Mouse (Mus musculus) spleen, postnatal 4 days (tissue): ENCODE results near the gene Sema5a.

Experiments used
- DNase-seq, 2 experiments: peaks; one replicate each; pipeline ENCODE4 v3.0.0; 2022; ENCODE audit warnings: low spot score in 2 of 2

The Sema5a gene

GRCm38 (mm10) chr15:32356805-32357204 is 112.2 kb downstream of the Sema5a start:
- no peak for DNase-seq

DNA sequence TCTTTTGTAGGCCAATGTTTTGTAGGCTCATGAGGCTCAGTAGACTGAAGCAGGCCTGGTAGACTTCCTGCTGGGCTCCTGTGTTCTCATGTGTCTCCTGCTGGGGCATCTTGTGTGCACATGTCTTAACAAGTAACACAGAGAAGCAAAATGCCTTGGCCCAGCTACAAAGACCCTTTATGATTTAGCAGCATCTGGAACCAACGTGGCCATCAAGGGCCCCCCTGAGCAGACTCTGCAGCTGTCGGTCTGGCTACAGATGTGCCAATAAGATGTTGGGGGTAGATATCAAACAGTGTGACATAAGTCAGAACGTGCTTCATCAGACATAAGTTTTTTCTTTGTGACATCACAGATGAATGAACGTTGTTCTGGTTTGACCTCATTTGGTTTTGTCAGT is 123.2 kb downstream of the Sema5a start:
- DNase-seq = no peak

GRCm38 (mm10) chr15:32370914-32371313 is 126.3 kb downstream of the Sema5a start:
- no peak for DNase-seq

GRCm38 (mm10) chr15:32371385-32371784 is 126.8 kb downstream of the Sema5a start:
- DNase-seq = no peak

GRCm38 (mm10) chr15:32376326-32376725 is 131.7 kb downstream of the Sema5a start:
- no peak for DNase-seq

DNA sequence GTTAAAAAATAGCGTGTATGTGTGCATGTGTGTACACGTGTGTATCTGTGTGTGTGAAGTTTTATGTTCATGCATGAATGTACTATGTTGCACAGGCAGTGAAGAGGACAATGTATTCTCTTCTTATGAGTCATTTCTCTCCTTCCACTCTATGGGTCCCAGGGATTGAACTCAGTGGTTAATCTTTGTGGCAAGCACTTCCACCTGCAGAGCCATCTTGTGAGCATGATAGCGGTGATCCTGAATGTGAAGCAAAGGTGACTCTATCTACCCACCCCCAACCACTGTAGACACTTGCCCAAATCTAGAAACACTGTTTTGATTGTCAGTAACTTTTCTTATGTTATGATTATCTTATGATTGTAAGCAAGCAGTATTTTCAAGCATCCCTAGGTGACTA is 133.2 kb downstream of the Sema5a start:
- no peak for DNase-seq

- no peak for DNase-seq
Observed at GRCm38 (mm10) chr15:32380311-32380710, 135.7 kb downstream of the Sema5a start.

DNA sequence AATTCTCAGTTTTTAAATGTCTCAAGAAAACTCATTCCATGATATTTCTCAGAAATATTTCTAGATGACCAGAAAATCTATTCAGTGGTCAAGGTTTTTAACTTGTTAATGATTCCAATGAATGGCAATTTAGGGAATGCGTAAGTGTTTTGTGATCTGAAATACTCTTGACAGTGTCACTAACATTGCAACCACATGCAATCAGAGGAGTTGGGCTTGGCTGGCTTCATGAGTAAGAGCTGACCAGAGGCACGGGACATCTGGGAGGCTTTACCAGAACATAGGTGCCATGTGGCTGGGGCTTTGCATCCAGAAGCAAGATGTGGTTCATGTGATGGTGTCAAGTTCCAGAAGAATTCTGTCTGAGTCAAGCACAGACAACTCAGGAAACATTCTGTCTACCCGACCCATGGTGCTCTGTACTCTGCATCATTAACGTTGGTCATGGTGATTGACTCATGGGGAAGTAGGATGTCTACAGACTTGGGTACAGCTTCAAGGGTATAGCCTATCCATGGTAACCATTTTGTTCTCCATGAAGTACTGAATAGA is 138.4 kb downstream of the Sema5a start:
- DNase-seq = no peak

GRCm38 (mm10) chr15:32396241-32396890 is 151.8 kb downstream of the Sema5a start:
- DNase-seq = no peak

- no peak for DNase-seq
Observed at GRCm38 (mm10) chr15:32397064-32397463, 152.5 kb downstream of the Sema5a start.

DNA sequence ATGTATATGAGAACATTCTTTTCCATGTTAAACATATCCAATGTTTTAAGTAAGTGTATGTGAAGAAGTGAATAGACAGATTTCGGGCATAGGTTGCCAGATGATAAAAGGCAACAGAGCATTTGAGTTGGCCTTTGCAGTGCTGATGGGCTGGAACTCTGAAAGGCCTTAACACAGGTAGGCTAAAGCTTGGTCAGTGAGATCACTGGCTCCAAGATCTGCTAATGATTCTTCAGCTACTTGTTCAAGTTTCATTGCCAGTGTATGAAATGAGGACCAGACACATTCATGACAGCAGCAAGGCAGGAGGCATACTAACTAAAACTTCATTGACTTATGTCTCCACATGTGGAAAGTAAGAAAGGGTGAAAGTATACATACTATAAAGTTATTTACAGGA is 154.1 kb downstream of the Sema5a start:
- no peak for DNase-seq

DNA sequence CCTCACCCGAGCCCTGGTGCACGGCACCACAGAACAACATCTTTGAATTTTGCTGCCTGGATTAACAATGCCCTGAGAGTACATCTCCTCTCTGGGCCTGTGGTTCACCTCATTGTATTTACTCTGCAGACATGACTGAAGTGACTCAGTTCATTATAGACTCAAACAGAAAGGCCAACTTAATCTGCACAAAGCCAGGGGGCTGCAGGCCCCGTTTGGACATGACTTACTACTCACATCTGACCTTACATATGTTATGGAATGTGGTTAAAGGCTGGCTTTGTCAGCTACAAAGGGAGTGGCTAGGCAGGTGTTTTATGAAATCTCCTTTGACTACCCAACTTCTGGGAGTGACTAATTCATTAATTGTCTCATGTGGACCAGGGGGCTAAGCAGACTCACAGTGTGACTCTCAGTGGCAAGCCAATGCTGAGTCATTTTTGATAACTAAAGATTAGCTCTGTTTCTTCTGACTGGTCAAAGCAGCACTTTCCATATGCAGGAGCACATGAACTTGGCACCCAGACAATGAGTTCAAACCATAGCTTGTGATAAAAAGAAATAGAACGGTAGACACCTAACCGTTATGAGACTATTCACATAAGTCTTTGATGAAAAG is 157.4 kb downstream of the Sema5a start:
- no peak for DNase-seq

- DNase-seq = no peak
Observed at GRCm38 (mm10) chr15:32403321-32403720, 158.7 kb downstream of the Sema5a start.

DNA sequence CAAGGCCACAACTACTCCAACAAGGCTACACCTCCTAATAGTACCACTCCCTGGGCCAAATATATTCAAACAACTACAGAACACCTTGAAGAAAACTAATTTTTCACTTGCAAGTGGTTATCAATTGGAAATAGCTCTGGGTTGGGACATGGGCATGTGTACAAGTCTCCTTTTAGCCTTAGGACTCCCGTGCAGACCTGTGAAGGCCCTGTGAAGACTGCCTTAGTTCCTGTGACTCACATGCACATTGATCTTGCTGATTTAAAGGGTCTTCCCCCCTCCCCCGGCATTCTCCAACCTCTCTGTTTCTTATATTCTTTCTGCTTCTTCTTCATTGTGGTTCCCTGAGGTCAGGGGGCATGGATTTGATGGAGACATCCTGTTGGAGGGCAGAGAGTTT is 161.8 kb downstream of the Sema5a start:
- no peak for DNase-seq

- no peak for DNase-seq
Observed at GRCm38 (mm10) chr15:32407766-32408165, 163.2 kb downstream of the Sema5a start.

- DNase-seq = no peak
Observed at GRCm38 (mm10) chr15:32416291-32416690, 171.7 kb downstream of the Sema5a start.

- no peak for DNase-seq
Observed at GRCm38 (mm10) chr15:32422631-32423030, 178.0 kb downstream of the Sema5a start.

GRCm38 (mm10) chr15:32423061-32423460 is 178.5 kb downstream of the Sema5a start:
- DNase-seq = no peak

- no peak for DNase-seq
Observed at GRCm38 (mm10) chr15:32427188-32427924, 182.7 kb downstream of the Sema5a start.

GRCm38 (mm10) chr15:32432927-32433832 is 188.6 kb downstream of the Sema5a start:
- no peak for DNase-seq

DNA sequence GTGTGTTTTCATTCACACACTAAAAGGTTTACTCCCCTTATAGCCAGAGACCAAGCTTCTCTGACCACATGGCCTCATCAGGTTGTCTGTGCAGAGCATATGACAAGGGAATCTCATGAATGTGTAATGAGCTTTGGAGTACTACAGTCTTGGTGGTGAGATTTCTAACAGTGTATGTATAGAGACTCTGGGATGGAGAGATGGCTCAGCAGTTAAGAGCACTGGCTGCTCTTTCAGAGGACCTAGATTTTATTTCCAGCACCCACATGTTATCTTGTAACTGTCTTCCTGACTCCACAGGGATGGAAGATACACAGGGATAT is 189.2 kb downstream of the Sema5a start:
- DNase-seq = no peak

GRCm38 (mm10) chr15:32434274-32434673 is 189.7 kb downstream of the Sema5a start:
- no peak for DNase-seq
